In genomic region chr14:14632471-14632870, GRCm38 (mm10) we compare ENCODE assay signal across 8 mouse cellular contexts.
A peak's percentile ranks its signal among the peaks of the same experiment; 100 is the strongest.
DNase-seq lines count a peak whose midpoint lies in the region; ATAC-seq lines count a peak whose summit lies in the region.

No protein-coding gene starts in this region.

- H3K4me1 ChIP-seq in embryonic facial prominence, embryonic 10.5 days: peaks cover 27% of the 10 kb centered on the region
- peaks cover 17% of the 10 kb centered on the region for H3K4me1 ChIP-seq in heart, embryonic 13.5 days
- H3K4me1 ChIP-seq in limb, embryonic 11.5 days (ENCODE audit: control insufficient read depth, insufficient read depth, low read length): peaks cover 3% of the 10 kb centered on the region; the same call in 1 of the 2 replicates
- H3K4me1 ChIP-seq in midbrain, embryonic 13.5 days (replicated peaks): peaks cover 17% of the 10 kb centered on the region

- H3K4me2 ChIP-seq in heart, embryonic 13.5 days: peak overlapping the region; percentile 81
- peak overlapping the region; percentile 33 for H3K4me2 ChIP-seq in limb, embryonic 11.5 days (ENCODE audit: low read depth, severe bottlenecking)
- peak overlapping the region; percentile 46 for H3K4me2 ChIP-seq in midbrain, embryonic 13.5 days (replicated peaks)

- peak overlapping the region; percentile 51 for H3K4me3 ChIP-seq in embryonic facial prominence, embryonic 10.5 days
- H3K4me3 ChIP-seq in heart, embryonic 13.5 days: peak overlapping the region; percentile 50
- no peak overlapping the region for H3K4me3 ChIP-seq in limb, embryonic 11.5 days (ENCODE audit: low read depth, low read length)
- peak overlapping the region; percentile 24 for H3K4me3 ChIP-seq in midbrain, embryonic 13.5 days (replicated peaks)

- peak overlapping the region; percentile 79 for H3K27ac ChIP-seq in embryonic facial prominence, embryonic 10.5 days (replicated peaks)
- no peak overlapping the region for H3K27ac ChIP-seq in heart, embryonic 13.5 days (replicated peaks)
- H3K27ac ChIP-seq in limb, embryonic 11.5 days (replicated peaks; ENCODE audit: low read depth, low read length): no peak overlapping the region
- H3K27ac ChIP-seq in midbrain, embryonic 13.5 days: no peak overlapping the region

- ATAC-seq in heart, embryonic 13.5 days (ENCODE audit: extremely low read depth, insufficient number of reproducible peaks, low FRiP score, low TSS enrichment): no peak; the same call in 1 of the 2 replicates
- 0 out of 2 replicates have a peak, but pooled peaks have one; percentile 18 for ATAC-seq in limb, embryonic 11.5 days (ENCODE audit: insufficient number of reproducible peaks, low FRiP score, low TSS enrichment, low read depth)
- ATAC-seq in midbrain, embryonic 13.5 days: peak; percentile 78

- DNase-seq in right cerebral cortex, adult 18-20 months: peak; percentile 12
- DNase-seq in right cerebral cortex, postnatal 36 days (ENCODE audit: low spot score in 2 of 2): no peak
- peak; percentile 58 for DNase-seq in embryonic facial prominence, embryonic 10.5 days (ENCODE audit: low spot score)
- peak; percentile 46 for DNase-seq in limb, embryonic 11.5 days (ENCODE audit: low spot score)
- peak; percentile 50 for DNase-seq in thymus, postnatal 0 days (ENCODE audit: low spot score)
- no peak for DNase-seq in cerebellum, adult 9-10 months

- no peaks in the 10 kb centered on the region for H3K36me3 ChIP-seq in embryonic facial prominence, embryonic 10.5 days (replicated peaks)
- no peaks in the 10 kb centered on the region for H3K36me3 ChIP-seq in heart, embryonic 13.5 days
- H3K36me3 ChIP-seq in limb, embryonic 11.5 days (ENCODE audit: control insufficient read depth, insufficient read depth, low read length): no peaks in the 10 kb centered on the region
- H3K36me3 ChIP-seq in midbrain, embryonic 13.5 days: no peaks in the 10 kb centered on the region

- no peaks in the 10 kb centered on the region; the same call in 1 of the 2 replicates for H3K27me3 ChIP-seq in embryonic facial prominence, embryonic 10.5 days (replicated peaks; ENCODE audit: low read depth, poor library complexity, severe bottlenecking)
- H3K27me3 ChIP-seq in heart, embryonic 13.5 days (replicated peaks): 0 out of 2 replicates have a peak, but pooled peaks cover 3% of the 10 kb centered on the region
- no peaks in the 10 kb centered on the region for H3K27me3 ChIP-seq in limb, embryonic 11.5 days (ENCODE audit: control insufficient read depth, insufficient read depth, low read length)
- peaks cover 8% of the 10 kb centered on the region; the same call in 1 of the 2 replicates for H3K27me3 ChIP-seq in midbrain, embryonic 13.5 days

- under 1% methylated on average over 15 of the region's 15 CpGs for WGBS in embryonic facial prominence, embryonic 10.5 days
- WGBS in heart, embryonic 13.5 days: 2% methylated on average over 15 of the region's 15 CpGs
- under 1% methylated on average over 15 of the region's 15 CpGs for WGBS in limb, embryonic 11.5 days
- WGBS in midbrain, embryonic 13.5 days: under 1% methylated on average over 15 of the region's 15 CpGs

- H3K9me3 ChIP-seq in embryonic facial prominence, embryonic 10.5 days: no peaks in the 10 kb centered on the region
- no peaks in the 10 kb centered on the region for H3K9me3 ChIP-seq in heart, embryonic 13.5 days
- H3K9me3 ChIP-seq in limb, embryonic 11.5 days (ENCODE audit: control insufficient read depth, low read length): no peaks in the 10 kb centered on the region
- no peaks in the 10 kb centered on the region for H3K9me3 ChIP-seq in midbrain, embryonic 13.5 days

- peak overlapping the region; percentile 71 for H3K9ac ChIP-seq in heart, embryonic 13.5 days
- no peak overlapping the region for H3K9ac ChIP-seq in limb, embryonic 11.5 days (ENCODE audit: low read length)
- H3K9ac ChIP-seq in midbrain, embryonic 13.5 days (replicated peaks): no peak overlapping the region

Comparison
In these comparisons a context has a peak if more than half of its experiments do, and no peak if none do; other contexts are left out.
1. DNase-seq: peak in right cerebral cortex, adult 18-20 months (single experiment), embryonic facial prominence, embryonic 10.5 days (single experiment), limb, embryonic 11.5 days (single experiment) and thymus, postnatal 0 days (single experiment); none in right cerebral cortex, postnatal 36 days (0 of 2) and cerebellum, adult 9-10 months (single experiment).
2. Peak in every context shown above with its lines, with median percentiles within 50 percentile points of each other: H3K4me2 ChIP-seq.